Mouse (Mus musculus) right cerebral cortex, postnatal 4 days (tissue): ENCODE data around the gene Farp2.
"Not testable (repeated sequence)": the region's sequence is repeated elsewhere in the genome, so short reads cannot be mapped to it uniquely, and the experiment has no call there.

Experiments used
- DNase-seq: peaks from one replicate; pipeline ENCODE4 v3.0.0-alpha.2; 2022

Gene Farp2

DNA sequence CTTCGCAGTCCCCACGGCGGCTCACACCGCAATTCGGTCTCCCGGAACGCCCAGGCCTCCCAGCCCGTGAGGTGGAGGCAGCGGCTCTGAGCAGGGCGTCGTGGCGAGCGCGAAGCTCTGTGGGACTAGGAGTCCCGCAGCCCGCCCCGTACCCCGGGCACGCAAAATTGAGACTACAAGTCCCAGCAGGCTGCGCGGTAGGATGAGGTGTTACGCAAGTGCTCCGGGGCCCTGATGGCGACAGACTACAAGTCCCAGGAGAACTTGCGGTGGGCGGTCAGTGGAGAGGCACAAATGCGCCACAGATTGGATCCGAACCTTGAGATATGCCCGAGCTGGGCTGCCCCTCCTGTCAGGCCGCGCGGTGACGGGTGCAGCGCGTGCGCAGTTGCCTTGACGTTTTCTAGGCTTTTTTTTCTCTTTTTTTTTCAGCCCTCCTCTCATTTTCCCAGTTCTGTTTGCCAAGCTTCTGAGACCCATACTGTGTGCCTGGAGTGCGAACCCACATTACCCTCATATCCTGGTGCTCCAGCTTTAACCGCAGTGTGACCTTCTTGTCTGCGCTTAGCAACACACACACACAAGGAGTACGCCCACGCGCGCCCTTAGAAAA is 123.8 kb downstream of the Farp2 start:
- peak; percentile 96 for DNase-seq

DNA sequence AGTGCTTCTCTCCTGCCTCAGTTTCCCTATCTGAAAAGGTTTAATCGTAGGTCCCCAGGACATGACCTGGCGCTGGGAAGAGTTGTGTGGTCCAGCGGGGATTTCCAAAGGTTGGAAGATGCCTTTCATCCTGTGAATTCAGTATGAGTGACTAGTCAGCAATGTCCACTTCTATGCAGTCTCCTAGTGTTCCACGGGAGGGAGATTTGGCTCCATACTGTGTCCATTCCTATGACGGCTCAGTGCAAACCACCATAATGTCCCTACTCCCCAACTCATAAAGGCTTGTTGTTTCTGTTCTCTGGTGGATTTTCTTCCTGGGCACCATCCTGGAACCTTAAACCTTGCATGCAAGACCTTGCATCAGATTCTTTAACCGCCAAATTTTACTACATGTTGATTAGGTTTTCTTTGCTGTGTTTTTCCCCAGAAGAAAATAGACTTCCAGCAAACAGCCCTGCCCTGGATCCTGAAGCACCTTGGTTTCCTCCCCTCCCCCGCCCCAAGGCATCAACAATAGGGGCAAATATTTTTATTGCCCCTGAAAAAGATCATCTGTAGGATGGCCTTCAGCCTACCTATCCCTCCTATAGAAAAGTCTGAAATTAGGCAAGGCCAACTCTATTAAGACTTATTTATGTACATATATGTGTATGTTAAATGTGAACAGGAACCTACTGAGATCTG is 124.5 kb downstream of the Farp2 start:
- no peak for DNase-seq

DNA sequence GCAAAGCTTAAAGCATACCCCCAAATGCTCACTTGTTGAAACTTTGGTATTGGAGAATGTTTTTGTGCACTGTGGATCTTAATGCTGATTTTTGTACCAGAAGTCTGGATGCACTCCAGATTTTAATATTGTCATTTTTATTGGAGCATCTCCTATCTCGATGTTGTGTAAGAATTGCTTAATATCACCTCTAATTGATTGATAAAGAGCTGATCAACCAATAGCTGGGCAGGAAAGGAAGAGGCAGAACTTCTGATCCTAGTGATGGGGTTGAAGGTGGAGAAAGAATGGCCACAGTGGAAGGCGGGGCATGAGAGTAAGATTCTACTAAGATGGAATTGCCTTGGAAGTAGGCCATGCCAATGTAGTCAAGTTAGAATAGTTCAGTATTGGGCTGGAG is 130.1 kb downstream of the Farp2 start:
- no peak for DNase-seq

DNA sequence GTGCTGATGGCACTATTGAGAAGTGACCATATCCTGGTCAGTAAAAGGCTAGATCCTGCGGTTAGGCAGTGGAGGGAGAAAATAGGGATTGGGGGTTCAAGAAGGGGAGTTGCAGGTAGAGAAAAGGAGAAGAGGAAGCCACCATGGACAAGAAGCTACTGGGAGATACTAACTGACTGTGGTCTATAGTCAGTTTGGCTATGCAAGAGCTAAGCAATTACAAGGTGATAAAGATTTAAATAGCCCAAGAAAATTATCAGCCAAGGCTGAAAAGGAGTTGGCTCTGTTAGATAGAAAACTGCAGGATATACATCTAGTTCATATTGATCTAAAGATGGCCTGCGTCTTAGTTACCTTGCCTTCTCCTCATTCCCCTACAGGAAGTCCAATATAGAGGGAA is 130.8 kb downstream of the Farp2 start:
- DNase-seq: no peak

DNA sequence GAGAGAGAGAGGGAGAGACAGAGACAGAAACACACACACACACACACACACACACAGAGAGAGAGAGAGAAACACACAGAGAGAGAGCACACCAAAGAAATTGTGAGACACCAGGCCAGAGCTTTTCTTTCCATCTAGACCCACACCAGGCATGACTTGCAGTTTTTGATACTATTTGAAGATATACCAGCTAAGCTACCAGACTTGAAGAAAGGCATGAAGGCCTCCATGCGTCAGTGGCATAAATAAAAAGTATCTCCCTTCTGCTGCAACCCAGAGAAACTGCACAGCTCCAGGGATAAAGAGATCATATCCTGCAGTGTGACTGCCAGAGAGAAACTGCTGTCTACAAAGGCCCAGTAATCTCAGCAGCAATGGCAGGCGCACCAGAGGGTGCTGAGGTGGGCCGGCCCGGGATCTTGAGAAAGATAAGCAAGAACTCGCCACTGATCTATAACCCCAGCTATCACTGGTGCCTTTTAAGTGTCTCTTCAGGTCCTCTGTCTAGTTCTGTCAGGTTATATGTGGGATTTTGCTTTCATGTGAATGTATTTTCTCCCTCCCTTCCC is 137.8 kb downstream of the Farp2 start:
- DNase-seq: no peak

DNA sequence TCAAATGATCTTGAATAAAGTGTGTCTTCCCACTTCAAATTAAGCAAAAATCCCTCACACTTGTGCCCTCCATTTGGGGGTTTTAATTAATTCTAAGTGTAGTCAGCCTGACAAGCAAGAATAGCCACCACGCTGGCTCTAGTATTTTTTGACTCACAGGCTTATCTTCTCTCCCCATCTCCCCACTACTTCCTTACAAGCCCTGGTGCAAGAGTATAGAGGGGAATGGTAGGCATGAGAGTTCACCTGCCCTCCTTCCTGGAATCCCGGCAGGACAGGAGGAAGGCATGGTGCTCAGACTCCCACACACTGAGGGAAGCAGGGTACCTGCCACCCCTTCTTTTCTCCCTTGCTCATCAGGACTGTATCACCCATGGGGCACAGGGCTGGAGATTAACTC is 142.4 kb downstream of the Farp2 start:
- DNase-seq: no peak

DNA sequence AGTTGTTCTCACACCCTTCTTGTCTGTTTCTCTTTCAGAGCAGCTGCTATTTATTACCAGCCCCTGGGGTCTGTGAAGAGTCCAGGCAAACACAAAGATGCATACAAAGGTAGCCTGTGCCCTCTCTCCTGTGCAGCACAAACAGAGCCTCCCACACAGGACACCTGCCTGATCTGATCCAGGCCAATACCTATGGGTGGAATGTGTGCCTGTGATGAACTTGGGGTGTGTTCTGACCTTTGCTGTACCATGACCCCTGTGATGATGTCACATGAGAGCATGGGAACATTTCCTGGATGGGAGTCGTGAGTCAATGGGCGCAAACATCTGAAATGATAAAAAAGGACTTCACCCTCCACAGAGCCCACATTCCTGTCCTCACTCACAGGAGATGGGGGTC is 142.9 kb downstream of the Farp2 start:
- no peak for DNase-seq

DNA sequence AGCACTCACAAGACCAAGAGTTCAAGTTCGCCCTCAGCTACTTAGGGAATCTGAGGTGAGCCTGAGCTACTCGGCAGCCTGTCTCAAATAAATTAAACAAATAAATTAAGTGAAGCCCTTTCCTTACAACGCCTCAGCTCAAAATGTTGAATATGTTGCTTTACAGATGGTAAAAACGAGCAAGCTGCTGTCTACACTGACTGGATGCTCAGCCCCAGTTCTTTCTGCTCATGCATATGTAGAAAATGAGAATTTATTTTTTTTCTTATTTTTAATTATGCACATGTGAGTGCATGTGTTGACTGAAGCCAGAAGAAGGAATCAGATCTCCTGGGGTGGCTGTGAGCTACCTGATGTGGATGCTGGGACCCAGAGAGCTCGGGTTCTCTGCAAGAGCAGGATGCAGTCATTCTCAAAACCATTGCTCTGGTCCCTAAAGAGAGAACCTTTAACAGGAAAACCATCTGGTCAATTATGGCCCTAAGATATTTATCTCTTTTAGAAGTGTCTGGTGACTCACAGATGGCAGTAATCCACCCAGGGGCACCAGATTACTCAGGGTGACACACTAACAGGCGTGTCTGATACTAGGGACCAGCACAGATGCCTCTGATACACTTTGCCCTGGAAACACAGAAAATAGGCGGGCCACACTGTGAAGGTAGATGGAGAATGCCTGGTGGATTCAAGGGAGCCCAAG is 144.6 kb downstream of the Farp2 start:
- DNase-seq: no peak

DNA sequence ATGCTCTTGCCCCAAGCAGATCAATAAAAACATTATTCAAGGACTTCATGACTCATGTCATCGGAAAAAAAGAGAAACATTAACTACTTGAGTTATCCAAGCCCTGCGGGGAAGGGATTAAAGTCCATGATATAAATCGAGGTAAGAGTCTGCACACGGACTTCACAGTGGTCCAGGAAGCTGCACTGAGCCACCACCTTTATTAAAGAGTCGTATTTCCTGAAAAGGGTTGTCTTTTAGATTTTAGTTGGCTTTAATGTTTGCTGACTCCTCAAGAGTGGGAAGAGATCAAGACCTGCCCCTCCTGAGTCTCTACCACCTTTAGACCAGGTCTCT is 145.1 kb downstream of the Farp2 start:
- DNase-seq: no peak

DNA sequence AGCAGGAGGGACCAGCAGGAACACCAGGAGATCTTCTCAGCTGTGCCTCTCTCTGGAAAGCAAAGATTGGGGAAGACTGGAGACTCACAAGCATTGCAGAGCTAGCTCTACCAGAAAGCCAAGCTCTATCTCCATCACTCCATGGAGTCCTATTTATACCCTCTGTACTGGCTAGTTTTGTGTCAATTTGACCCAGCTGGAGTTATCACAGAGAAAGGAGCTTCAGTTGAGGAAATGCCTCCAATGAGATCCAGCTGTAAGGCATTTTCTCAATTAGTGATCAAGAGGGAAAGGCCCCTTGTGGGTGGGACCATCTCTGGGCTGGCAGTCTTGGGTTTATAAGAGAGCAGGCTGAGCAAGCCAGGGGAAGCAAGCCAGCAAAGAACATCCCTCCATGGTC is 146.7 kb downstream of the Farp2 start, which contains the start of gene Stk25:
Stk25 (minus strand) TSS at position 101 of the 400 bp plus-strand sequence.
- not testable (repeated sequence) for DNase-seq

DNA sequence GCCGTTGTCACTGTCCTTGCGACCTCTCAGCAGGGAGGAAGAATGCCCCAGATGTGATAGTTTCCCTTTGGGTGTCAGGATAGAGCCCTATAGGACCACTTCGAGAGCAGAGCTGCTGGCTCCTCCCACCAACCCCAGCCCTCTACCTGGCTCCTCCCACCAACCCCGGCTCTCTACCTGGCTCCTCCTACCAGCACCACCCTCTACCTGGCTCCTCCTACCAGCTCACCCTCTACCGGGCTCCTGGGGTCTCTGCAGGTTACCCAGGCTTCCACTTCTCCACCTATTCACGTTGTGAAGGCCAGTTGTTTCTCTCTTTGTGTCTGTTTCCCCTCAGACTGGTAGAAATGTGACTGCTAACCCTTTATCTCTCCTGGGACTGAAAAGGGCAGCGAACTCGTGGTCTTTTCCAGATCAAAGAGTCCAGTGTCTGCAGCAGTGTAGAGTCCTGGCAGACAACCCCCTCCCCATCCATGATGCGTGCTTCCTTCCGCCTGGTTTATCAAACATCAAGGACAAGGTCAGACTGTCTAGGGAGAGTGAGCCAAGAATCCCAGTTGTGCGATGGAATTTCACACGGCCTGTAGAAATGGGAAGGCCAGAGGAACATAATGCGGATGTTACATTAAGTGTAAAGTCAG is 156.0 kb downstream of the Farp2 start:
- no peak for DNase-seq

DNA sequence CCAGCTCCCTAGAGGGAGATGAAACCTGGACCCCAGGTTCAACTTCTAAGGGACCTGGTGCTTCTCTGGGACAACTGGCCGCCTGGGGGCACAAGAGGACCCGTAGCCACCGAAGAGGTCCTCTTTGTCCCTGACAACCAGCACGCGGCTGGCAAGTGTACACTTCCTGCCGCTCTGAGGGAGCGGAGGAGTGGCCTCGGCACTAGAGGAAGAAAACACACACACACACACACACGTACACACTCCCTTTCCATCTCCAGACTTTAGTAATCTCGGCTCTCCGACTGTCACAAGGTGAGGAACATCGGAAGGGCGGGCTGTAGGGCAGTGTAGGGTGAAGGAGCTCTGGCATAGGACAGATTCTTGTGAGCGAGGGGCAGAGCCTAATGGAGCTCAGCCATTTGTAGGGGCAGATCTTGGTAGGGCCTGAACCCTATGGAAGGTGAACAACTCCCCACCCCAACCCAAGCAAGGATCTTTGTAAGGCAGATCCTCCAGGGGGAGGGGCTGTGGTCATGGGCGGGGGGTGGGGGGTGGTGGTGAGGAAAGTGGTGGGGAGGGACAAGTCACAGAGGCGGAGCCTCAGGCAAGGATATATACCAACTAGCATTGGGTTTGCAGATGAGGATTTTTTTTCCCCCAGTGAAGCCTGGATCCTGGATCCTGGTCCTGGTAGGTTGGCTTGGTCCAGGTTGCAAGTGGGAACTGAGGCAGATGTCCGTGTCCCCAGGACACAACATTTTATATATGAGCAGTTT is 157.1 kb downstream of the Farp2 start:
- peak; percentile 66 for DNase-seq

DNA sequence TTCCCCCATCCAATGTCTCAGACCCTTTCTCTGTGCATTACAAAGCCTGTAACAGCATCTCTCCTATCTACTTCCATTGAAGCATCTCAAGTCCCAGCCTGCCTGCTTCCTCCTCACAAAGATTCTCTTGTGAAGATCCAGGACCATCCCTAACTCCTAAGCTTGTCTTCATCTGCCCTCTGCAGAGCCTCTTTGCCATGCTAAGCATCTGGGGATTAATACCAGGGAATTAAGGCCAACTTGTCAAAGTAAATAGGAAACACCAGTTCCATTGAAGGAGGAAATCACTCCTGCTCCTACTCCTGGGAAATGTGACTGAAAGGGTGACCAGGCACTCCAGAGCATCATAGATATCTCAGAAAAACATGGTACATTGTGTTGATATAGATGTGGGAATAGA is 158.1 kb downstream of the Farp2 start:
- DNase-seq: no peak
